ENCODE assay signal across 18 mouse cellular contexts in genomic region chr11:115819915-115820623, GRCm38 (mm10). TPM values are rescaled to one million over a fixed set of nuclear protein-coding genes. Genes with fewer than 3 reads are reported as not detected.
"Had no signal": no experiment of that assay in that cellular context is flagged by ENCODE, and none has a peak within 500 bp of the region (broad histone marks: within the 10 kb centered on the region; RNA-seq: fewer than 3 reads in every experiment).

No protein-coding gene starts in this region.

- H3K4me2 ChIP-seq: intestine, embryonic 15.5 days; lung, embryonic 15.5 days; midbrain, embryonic 13.5 days; neural tube, embryonic 13.5 days had no signal

- H3K27ac ChIP-seq: intestine, embryonic 15.5 days; layer of hippocampus, adult 2 months; liver, embryonic 14.5 days; lung, embryonic 15.5 days; midbrain, embryonic 10.5 days; midbrain, embryonic 13.5 days; neural tube, embryonic 13.5 days had no signal

- DNase-seq: layer of hippocampus, adult 9-11 months; lung, adult 18-20 months; lung, postnatal 10 days; lung, postnatal 36 days; retina, postnatal 1 day; right cerebral cortex, postnatal 25 days; thymus, adult 18-20 months; thymus, postnatal 36 days had no signal

- H3K9me3 ChIP-seq: intestine, embryonic 15.5 days; lung, embryonic 15.5 days; megakaryocyte, embryonic 14.5 days; midbrain, embryonic 10.5 days; midbrain, embryonic 13.5 days; neural tube, embryonic 13.5 days had no signal

- H3K4me3 ChIP-seq: intestine, embryonic 15.5 days; layer of hippocampus, adult 2 months; lung, embryonic 15.5 days; megakaryocyte, embryonic 14.5 days; midbrain, embryonic 10.5 days; midbrain, embryonic 13.5 days; myocyte; neural tube, embryonic 13.5 days had no signal

- ATAC-seq: intestine, embryonic 15.5 days; midbrain, embryonic 13.5 days; midbrain, embryonic 16.5 days had no signal

- H3K27me3 ChIP-seq: intestine, embryonic 15.5 days had no signal

- H3K9ac ChIP-seq: intestine, embryonic 15.5 days; liver, embryonic 14.5 days; lung, embryonic 15.5 days; midbrain, embryonic 13.5 days; neural tube, embryonic 13.5 days had no signal

RNA-seq across cellular contexts. Expression of gene Myo15b, which starts 38.1 kb away (rescaled TPM):
- polyA plus RNA-seq: midbrain, embryonic 16.5 days had no signal
